Mouse (Mus musculus) urinary bladder, postnatal 10 days (tissue): Measurements from ENCODE around the gene Lrrtm4.

Source experiments
- DNase-seq: peaks from one replicate; pipeline ENCODE4 v3.0.0; 2022; ENCODE audit warnings: low spot score

The Lrrtm4 gene

DNA sequence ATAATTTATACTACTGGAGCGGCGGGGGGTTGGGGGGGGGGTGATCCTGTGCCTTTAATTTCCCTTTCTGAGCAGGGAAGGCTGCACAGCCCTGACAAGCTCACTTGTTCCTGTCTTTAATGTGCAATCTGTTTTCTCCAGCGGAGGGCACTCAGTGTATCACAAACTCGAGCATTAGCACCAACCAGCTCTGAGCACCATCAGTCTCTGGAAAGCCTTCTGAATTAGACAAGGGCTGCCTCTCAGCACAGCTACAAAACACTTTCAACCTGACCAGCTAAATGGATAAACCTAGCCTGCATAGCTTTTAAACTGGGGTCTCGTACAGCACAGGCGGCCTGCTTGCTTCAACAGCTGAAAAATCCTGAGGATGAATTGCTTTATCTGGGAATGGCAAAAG is at the start of gene Lrrtm4:
Lrrtm4 (plus strand) TSS at position 113 of the 400 bp plus-strand sequence.
- DNase-seq: no peak

DNA sequence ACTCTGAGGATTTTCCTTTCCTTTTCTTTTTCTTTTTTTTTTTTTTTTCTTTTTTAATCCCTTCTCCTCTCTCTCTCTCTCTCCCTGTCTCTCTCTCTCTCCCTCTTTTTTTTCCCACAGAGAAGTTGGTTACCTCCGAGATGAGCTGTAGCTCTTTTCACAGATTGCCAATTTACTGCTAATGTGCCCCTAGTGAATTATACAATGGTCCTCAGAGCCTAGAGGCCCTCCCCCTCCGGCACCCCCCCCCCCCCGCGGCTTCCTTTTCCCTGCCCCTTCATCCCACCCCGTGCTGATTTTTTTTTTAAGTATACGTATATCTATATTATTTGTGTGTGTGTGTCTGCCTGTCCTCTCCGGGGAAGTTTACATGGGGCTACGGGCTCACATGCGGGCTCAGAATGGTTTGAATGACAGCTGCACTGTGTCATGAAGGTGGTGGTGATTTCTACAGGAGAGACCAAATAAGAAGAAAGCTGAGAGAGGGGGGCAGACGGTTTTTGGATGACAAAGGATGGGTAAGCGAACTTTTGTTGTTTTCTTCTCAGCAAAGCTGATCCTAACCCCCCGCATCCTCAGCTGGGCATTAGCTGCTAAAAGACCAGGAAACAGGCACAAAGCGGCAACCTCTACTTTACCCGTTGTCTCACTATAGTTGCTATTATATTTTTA is 648 bp downstream of the Lrrtm4 start:
- DNase-seq: no peak

DNA sequence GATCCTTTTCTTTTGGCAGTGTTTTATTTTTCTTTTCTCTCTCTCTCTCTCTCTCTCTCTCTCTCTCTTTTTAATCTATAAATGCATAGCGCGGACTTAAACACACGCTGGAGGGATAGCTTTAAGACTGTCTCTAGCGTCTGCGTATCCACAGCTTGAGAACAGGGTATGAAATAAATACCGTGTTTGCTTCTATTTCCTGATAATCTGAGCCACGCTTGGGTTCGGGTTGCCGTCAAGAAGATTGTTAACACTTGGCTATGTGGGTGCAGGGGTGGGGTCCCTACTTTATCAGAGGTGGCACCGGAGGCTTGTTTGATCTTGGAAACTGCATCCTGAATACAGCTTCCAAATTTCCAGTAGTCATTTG is 1.2 kb downstream of the Lrrtm4 start:
- DNase-seq: no peak

DNA sequence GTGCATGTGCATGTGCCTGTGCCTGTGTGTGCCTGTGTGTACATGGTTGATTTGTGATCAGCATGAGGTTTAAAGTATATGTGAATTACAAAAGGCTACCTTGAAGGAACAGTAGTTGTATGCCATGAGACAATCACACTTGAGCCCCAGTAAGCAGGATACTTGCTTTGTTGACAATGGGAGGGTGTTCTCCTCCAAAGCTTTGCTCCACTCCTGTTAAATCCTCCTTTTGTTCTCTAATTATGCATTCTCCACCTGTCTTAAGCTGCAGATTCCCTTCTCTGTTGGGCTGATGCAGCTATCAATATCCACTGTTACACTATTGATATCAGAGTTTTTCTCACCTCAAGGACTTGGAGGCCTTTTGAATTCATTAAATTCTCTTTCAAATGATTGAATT is 38.2 kb downstream of the Lrrtm4 start:
- DNase-seq: no peak

DNA sequence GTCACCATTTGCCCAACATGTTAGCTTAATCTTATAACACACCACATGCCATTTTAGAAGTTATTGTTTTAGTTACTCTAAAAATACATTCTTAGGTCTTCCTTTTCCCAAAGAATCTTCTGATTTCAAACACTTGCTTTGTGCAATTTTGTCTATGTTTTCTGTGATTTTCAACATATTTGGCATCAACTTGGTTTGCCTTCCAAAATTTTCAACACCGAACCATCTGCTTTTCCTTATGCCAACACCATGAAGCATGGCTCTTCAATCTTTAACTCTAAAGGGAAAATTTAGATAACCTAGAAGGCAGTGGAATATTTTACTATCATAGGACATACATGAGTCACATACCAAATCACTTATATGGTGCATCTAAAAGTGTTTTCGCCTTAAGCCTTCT is 59.3 kb downstream of the Lrrtm4 start:
- DNase-seq: no peak

DNA sequence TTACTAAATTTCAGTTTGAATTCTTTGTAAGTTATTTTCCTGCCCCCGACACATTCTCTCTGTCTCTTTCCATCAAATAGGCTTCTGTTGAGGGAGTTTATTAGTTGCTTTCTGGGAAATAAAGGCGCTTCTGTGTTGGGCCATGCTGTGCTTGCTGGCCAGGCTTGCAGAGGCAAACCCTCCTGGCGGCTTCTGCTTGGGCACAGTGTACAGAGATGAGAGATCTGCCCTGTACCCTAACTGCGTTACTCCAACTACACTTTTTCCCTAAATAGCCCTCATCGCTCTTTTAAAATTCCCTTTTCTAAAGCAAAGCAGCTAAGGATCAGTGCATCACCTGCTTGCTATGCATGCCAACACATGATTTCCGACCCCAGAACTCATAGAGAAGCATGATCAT is 60.6 kb downstream of the Lrrtm4 start:
- no peak for DNase-seq

DNA sequence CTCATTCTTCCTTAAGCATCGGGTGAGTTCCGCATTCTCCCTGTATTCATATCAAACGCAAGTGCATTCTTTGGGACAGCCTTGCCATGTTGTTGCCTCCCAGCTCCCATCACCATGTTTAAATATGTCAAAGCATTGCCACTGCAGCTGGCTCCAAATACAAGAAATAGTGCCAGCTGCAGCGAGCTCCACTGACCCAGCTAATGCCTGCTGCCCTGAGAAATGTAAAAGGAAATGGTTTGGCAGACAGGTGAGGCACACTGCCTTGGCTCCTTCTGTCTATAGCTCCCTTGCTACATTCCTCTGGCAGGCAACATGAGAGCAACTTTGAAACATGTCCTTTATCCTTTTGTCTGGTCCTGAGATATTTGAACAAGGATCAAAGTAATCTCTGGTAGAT is 76.2 kb downstream of the Lrrtm4 start:
- DNase-seq: no peak

DNA sequence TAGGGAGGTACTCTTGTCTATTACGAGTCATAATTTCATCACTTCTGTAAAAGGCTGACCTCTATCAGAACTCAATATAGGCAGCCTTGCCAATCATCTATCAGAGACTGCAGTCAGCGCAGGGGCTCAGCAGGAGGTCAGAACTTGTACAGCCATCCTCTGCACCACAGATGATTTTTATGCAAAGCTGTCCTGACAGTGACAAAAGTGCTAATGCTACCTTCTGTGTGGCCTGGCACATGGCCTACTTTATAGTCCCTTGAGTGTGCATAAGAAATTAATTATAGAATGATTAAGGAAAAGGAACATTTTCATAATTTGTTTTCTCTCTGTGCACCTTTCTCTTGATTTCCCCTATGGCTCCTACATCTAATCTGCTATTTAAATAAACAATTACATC is 86.7 kb downstream of the Lrrtm4 start:
- DNase-seq: no peak

DNA sequence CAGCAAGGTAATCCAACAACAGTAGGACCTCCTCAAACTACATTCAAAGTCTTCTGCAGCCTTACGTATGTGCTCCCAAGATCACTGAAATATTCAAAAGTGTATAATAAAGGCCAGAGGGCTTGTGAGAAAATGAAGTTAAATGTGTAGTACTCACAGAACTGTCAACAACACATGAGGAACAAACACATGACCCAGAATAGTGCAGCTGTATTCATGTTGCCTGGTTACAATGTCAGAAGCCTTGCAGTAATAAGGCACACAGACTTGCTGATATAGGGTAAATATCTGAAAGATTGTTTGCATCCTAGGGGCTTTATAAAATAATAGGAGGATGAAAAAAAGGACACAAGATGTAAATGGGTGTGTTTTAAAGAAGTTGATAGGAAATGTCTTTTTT is 87.2 kb downstream of the Lrrtm4 start:
- no peak for DNase-seq

DNA sequence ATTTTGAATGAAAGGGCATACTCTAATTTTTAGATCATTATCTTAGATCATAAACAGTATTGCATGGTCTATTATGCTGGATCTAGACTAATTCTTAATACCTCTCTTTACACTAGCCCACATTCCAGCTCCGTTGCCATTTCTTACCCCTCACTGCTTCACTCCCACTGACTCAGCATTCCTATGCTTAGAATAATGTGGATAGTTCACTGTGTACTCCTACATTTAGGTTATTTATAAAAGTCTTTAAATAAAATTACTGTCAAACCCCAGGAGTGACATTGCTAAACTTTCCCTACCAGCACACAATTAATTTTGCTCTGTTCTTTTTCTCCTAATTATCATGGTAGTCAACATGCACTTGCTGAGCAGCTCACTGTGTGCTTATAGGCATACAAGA is 107.7 kb downstream of the Lrrtm4 start:
- no peak for DNase-seq

DNA sequence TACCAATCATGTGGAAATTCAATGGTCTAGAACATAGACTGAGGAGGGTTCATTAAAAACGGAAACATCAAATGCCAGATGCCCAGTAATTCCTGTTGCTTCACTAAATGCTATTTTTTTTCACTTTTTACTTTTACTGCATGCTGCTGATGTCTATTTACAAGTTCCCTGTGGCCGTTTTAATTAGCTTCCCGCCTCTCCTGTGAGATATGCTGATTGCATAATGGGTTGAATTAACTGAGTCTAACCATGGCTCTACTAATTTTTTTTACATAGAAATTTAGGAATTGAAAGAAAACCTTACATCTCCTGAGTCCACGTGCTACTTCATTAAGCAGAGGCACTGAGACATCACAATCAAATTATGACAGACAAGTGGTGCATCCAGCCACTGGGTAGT is 143.9 kb downstream of the Lrrtm4 start:
- no peak for DNase-seq

DNA sequence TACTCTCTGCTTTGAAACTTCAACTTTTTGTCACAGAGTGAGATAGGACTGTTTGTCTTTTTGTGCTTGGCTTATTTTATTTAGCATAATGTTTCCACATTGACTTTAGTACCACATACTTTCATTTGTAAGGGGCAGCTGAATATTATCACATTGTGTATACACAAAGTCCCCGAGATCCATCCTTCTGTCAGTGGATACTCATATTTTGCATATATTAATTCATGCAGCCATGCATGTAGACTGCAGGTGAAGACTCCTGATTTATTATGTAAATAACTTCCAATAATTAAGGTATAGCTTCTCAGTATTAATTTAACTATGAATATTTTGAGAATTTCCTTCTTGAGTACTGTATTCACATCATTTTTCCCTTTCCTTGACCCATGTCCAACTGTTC is 163.2 kb downstream of the Lrrtm4 start:
- DNase-seq: no peak

DNA sequence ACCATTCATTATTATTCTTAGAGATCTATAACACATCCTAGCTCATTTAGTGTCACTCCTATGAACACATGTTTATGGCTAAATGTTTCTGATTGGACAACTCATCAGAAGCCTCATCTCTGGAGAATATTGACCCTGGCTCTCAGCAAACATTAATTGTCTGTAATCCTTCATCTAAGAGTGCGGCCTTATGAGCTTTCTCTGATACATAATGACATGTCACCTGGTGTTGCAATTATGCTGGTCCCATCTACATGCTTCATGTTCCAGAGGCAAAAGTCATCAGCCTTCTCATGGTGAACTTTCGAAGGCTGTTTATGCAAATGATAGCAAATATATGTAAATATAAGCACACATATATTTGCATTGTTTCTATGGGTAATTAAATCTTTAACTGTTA is 163.7 kb downstream of the Lrrtm4 start:
- DNase-seq: no peak

DNA sequence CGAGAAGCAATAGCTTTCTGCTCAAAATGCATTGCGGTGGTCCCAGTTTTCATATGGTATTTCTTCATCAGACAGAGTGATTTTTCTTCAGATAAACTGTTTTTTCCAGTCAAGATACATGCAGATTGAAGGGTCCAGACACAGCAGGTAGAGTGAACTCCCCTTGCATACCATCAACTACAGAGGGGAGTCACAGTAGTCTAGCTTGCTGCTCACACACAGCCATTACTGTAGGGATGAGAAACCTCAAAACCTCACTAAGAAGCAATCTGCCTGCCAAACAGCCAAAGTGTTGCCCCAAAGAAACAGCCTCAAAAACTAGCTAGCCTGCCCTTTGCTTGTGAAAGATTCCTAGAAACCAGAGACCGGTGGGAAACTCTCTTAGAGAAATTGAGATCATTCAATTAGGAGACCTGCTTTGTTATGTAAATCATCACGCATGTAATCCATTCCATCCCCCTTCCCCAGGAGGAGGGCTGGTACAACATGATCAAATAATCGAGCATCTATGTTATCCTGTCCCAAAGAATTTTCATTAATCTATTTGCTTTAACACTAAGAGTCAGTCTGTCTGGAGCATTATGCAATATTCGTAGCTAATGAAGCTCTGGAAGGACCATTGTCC is 166.9 kb downstream of the Lrrtm4 start:
- DNase-seq: no peak

DNA sequence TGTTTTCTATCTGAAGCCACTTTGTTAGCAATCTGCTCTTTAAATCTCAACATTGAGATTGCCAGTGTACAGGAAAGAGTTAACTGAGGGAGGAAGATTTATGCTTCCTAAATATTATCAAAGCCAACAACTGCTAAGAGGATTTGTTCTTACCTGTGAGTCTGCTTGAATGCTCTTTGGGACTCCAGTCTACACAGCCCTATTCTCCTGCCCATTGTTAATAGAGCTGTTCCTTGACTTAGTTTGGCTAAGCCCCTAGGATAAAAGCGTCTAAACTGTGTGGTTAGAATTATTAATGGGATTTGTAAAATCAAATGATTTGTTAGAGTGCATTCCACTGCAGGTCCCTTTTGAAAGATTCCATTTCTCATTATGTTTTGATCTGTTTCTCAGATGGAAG is 168.1 kb downstream of the Lrrtm4 start:
- no peak for DNase-seq

DNA sequence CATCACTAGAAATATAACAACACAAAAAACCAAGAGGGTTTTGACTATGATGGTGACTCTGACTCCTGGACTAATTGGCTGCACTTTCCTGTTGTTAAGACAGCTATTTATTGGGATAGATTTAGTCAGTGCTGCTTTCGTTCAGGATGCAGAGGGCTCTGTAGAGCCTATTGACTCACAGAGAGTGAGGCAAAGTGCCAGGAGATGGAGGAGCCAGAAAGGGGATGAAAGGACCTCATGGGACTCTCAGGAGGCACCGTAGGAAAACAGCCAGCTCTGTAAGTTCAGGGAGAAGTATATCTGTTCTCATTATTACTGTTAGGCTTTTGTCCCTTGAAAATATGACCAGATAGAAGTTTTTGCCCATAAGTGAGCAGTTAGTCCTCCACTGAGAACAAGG is 190.8 kb downstream of the Lrrtm4 start:
- DNase-seq: no peak

DNA sequence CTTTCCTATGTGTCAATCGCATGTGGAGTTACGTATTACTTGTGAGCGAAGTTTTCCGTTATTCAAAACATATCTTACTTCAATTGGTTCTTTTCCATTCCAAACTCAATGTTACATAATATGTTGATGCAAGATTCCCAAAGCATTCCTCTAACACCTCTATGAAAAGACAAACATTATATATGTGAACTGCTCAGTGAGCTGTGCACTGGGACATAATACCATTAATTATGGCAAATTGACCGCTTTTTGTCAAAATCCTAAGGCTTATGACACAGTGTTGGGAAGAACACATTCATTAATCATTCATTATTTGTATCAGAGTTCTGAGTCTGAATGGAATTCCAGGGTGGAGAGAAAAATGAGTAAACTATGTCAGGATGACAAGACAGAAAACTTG is 191.6 kb downstream of the Lrrtm4 start:
- DNase-seq: no peak

DNA sequence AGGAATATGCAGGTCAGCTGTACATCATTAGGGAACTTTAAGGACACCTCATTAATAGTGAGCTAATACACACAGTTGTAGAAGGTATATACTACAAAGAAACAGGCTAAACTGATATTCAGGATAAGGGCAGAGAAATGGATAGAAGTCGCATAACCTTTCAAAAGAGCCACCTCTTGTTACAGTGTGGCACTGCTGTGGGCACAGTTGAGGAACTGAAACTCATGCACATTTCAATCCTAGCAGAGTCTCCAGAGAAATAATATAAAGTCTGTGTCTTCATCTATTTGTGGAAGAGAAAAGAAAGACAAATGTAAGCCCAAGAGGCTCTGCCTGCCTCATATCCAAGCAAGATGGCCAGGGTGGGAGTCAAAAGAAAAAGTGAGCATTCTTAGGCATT is 242.9 kb downstream of the Lrrtm4 start:
- no peak for DNase-seq

DNA sequence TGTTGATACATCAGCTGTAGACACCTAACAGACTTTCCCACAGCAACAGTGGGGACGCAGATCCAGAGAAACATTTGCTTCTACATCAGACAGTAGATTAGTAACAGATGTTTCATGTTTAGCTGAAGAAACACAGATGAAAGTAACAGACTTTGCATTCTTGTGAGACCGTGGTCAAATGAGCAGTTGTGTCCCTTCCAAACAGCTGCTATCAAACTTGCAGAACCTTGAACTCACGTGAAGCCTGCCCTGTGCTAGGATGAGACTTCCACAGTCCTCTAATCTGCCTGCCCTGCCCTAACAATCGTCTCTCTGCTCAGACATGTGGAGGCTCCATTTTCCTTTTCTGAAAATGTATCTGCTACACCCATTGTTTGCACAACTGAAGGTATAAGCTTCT is 245.3 kb downstream of the Lrrtm4 start:
- no peak for DNase-seq

DNA sequence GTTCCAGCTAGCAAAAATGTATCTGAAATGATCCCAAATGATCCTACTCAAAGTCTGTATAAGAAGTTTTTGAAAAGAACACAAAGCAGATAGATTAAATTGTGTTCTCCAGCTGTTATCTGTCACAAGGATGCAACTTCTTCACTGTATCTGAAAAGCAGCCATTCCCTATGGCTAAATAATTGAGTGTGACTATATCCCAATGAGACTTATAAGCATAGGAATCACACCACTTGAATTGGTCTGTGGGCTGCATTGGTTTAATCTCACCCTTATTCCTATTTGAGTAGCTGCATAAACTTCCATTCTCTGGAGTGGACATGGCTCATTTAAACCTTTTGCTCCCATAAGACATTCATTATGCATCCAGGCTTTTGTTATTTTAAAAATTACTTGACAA is 245.9 kb downstream of the Lrrtm4 start:
- DNase-seq: no peak

DNA sequence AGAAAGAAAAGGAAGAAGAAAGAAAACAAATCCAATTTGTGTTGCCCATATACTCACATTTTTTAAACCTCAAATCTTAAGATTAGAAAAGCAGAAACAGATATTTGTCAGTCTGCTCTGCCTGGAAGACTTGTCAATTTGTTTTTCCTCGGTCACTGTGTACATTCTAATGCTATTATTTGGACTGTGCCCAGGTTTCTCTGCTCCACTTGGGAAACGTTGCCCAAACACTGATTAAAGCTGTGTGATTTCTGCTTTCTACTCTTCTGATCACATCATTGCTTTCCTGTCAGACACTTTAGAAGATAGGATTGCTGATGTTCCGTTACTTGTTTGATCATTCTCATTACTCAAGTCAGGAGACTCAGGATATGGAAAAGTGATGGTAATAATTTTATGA is 247.1 kb downstream of the Lrrtm4 start:
- DNase-seq: no peak

DNA sequence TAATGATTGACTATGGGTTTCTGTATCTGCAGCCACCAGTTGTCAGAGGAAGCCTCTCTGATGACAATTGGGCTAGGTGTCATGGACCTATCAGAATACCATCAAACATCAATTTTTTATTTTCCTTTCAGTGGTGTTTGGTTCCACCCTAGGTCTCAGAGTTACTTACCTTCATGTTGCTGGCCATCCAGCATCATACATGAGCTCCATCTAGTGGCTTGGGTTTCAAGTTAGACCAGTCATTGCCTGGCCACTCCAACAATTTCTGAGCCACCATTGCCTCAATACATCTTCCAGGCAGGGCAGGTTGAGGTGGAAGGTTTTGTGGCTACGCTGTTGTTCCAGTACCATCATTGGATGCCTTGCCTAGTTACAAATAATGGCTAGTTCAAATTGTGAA is 268.3 kb downstream of the Lrrtm4 start:
- no peak for DNase-seq

DNA sequence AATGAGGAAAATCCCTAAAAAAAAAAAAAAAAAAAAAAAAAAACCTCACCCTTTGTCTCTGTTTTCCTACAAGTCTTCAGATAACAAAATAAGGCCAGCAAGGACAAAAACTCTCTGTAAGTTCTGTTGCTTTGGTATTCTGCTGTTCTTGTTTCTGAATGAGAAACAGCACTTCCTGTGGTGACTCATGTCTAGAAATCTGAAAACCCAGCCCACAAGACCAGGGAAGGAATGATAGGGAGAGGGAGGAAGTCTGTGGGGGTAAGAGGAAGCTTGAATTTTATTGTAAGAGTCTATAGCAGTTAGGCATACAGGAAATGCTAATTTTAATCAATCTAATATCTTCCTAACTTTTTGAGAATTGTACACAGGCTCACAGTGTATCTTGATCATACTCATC is 283.2 kb downstream of the Lrrtm4 start:
- DNase-seq: no peak

DNA sequence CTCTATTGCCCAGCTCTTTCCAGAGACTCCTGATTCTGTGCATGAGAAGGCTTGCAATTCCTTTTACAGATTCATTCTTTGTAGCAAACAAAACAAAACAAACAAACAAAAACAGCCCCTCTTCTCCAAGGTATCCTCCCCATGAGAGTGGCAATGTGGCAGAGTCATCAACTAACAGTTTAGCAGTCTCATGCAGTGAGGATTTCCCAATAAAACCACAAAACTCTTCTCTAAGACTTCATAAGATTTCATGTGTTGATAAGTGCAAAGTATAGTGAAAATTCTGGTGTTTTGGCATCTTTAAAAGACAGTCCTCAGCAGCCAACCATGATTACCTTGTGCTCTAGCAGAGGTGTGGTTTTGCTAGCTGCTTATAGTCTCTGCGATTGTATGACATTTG is 284.9 kb downstream of the Lrrtm4 start:
- no peak for DNase-seq
